Mouse (Mus musculus): Measurements from ENCODE around the gene Mtor.

DNA sequence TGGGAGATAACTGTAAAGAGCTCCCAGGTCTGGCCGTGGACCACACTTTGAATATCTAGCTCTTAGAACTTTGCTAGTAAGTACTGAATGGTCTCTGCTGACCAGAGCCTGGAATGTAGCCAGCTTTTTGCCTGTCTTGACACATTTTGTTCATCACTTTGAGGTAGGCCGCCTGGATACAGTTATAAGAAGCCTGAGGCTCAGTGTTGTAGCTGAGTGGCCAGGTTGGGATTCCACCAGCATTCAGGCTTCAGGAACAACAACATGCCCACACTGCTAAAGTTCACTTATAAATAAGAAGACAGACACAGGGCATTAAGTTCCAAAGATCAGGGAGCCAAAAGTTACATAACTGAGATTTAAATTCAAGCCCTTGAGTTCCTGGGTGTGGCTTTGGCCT is 39.4 kb downstream of the Mtor start:
- no peak for TF ChIP-seq POLR2A (IDR thresholded peaks at IDR 0.05; ENCODE audit: borderline replicate concordance, extremely low read depth, insufficient read depth, insufficient read length, poor library complexity, severe bottlenecking)
- TF ChIP-seq CTCF (IDR thresholded peaks at IDR 0.05; ENCODE audit: borderline replicate concordance, extremely low read depth, insufficient read depth, insufficient read length): no peak

Data from brain, embryonic 14.5 days (tissue).